Mouse (Mus musculus): ENCODE results near the gene Disc1. TPM values are rescaled to one million over a fixed set of nuclear protein-coding genes. Genes with fewer than 3 reads are reported as not detected.

Disc1 gene
- polyA plus RNA-seq, 1 experiment = 0.12 TPM

- no peak for TF ChIP-seq CEBPB (IDR thresholded peaks at IDR 0.05; ENCODE audit: low read depth)
- TF ChIP-seq MYOG (IDR thresholded peaks at IDR 0.05; ENCODE audit: control insufficient read depth, extremely low read depth, insufficient read length) = no peak
- no peak for TF ChIP-seq USF1 (IDR thresholded peaks at IDR 0.05; ENCODE audit: low read depth)
- TF ChIP-seq MYOD1 (IDR thresholded peaks at IDR 0.05; ENCODE audit: control insufficient read depth, insufficient read length, low read depth) = no peak
- no peak for TF ChIP-seq MAX (IDR thresholded peaks at IDR 0.05)
- TF ChIP-seq FOSL1 (IDR thresholded peaks at IDR 0.05; ENCODE audit: insufficient read depth, low read length, poor library complexity, severe bottlenecking) = no peak
- TF ChIP-seq CTCF (IDR thresholded peaks at IDR 0.05; ENCODE audit: control insufficient read depth, insufficient read depth, insufficient read length) = no peak
- H3K4me3 ChIP-seq (ENCODE audit: insufficient read depth, poor library complexity, severe bottlenecking) = no peak overlapping the region
- H3K36me3 ChIP-seq (ENCODE audit: control insufficient read depth, insufficient read depth) = no peaks in the 10 kb centered on the region
- H3ac ChIP-seq (ENCODE audit: control insufficient read depth, insufficient read length, low read depth) = no peak overlapping the region
- no peaks in the 10 kb centered on the region for H3K79me3 ChIP-seq (ENCODE audit: low read depth)
- no peaks in the 10 kb centered on the region for H3K27me3 ChIP-seq (ENCODE audit: control insufficient read depth, insufficient read depth, insufficient read length)
- H3K79me2 ChIP-seq (ENCODE audit: control insufficient read depth, insufficient read depth) = no peaks in the 10 kb centered on the region
These were observed 37.1 kb downstream of the Disc1 start for GRCm38 (mm10) chr8:125090889-125091740.

GRCm38 (mm10) chr8:125097140-125097539 is 43.1 kb downstream of the Disc1 start:
- Histone ChIP-seq H3K79me2 (ENCODE audit: control insufficient read depth, insufficient read depth) (no peaks in the 10 kb centered on the region), H3K79me3 (ENCODE audit: low read depth) (no peaks in the 10 kb centered on the region), H3K36me3 (ENCODE audit: control insufficient read depth, insufficient read depth) (no peaks in the 10 kb centered on the region), H3K27me3 (ENCODE audit: control insufficient read depth, insufficient read depth, insufficient read length) (no peaks in the 10 kb centered on the region), H3ac (ENCODE audit: control insufficient read depth, insufficient read length, low read depth) (no peak overlapping the region), H3K4me3 (ENCODE audit: insufficient read depth, poor library complexity, severe bottlenecking) (no peak overlapping the region)
- TF ChIP-seq CTCF (IDR thresholded peaks at IDR 0.05; ENCODE audit: control insufficient read depth, insufficient read depth, insufficient read length) (no peak), MYOD1 (IDR thresholded peaks at IDR 0.05; ENCODE audit: control insufficient read depth, insufficient read length, low read depth) (no peak), USF1 (IDR thresholded peaks at IDR 0.05; ENCODE audit: low read depth) (no peak), CEBPB (IDR thresholded peaks at IDR 0.05; ENCODE audit: low read depth) (no peak), MAX (IDR thresholded peaks at IDR 0.05) (no peak), FOSL1 (IDR thresholded peaks at IDR 0.05; ENCODE audit: insufficient read depth, low read length, poor library complexity, severe bottlenecking) (no peak), MYOG (IDR thresholded peaks at IDR 0.05; ENCODE audit: control insufficient read depth, extremely low read depth, insufficient read length) (no peak)

- H3K79me3 ChIP-seq (ENCODE audit: low read depth) = no peaks in the 10 kb centered on the region
- no peaks in the 10 kb centered on the region for H3K36me3 ChIP-seq (ENCODE audit: control insufficient read depth, insufficient read depth)
- no peaks in the 10 kb centered on the region for H3K79me2 ChIP-seq (ENCODE audit: control insufficient read depth, insufficient read depth)
- no peak overlapping the region for H3K4me3 ChIP-seq (ENCODE audit: insufficient read depth, poor library complexity, severe bottlenecking)
- peaks cover 4% of the 10 kb centered on the region for H3K27me3 ChIP-seq (ENCODE audit: control insufficient read depth, insufficient read depth, insufficient read length)
- TF ChIP-seq CTCF (IDR thresholded peaks at IDR 0.05; ENCODE audit: control insufficient read depth, insufficient read depth, insufficient read length) = no peak
- no peak for TF ChIP-seq MAX (IDR thresholded peaks at IDR 0.05)
- no peak for TF ChIP-seq FOSL1 (IDR thresholded peaks at IDR 0.05; ENCODE audit: insufficient read depth, low read length, poor library complexity, severe bottlenecking)
- no peak overlapping the region for H3ac ChIP-seq (ENCODE audit: control insufficient read depth, insufficient read length, low read depth)
These were observed 44.1 kb downstream of the Disc1 start for GRCm38 (mm10) chr8:125098050-125098449.

- no peaks in the 10 kb centered on the region for H3K36me3 ChIP-seq (ENCODE audit: control insufficient read depth, insufficient read depth)
- H3K4me3 ChIP-seq (ENCODE audit: insufficient read depth, poor library complexity, severe bottlenecking) = no peak overlapping the region
- H3K79me3 ChIP-seq (ENCODE audit: low read depth) = no peaks in the 10 kb centered on the region
- no peak overlapping the region for H3ac ChIP-seq (ENCODE audit: control insufficient read depth, insufficient read length, low read depth)
- peaks cover 27% of the 10 kb centered on the region for H3K27me3 ChIP-seq (ENCODE audit: control insufficient read depth, insufficient read depth, insufficient read length)
- no peak for TF ChIP-seq MAX (IDR thresholded peaks at IDR 0.05)
- TF ChIP-seq CEBPB (IDR thresholded peaks at IDR 0.05; ENCODE audit: low read depth) = no peak
- no peak for TF ChIP-seq MYOG (IDR thresholded peaks at IDR 0.05; ENCODE audit: control insufficient read depth, extremely low read depth, insufficient read length)
- no peak for TF ChIP-seq FOSL1 (IDR thresholded peaks at IDR 0.05; ENCODE audit: insufficient read depth, low read length, poor library complexity, severe bottlenecking)
- TF ChIP-seq CTCF (IDR thresholded peaks at IDR 0.05; ENCODE audit: control insufficient read depth, insufficient read depth, insufficient read length) = no peak
- no peak for TF ChIP-seq USF1 (IDR thresholded peaks at IDR 0.05; ENCODE audit: low read depth)
- TF ChIP-seq MYOD1 (IDR thresholded peaks at IDR 0.05; ENCODE audit: control insufficient read depth, insufficient read length, low read depth) = no peak
- H3K79me2 ChIP-seq (ENCODE audit: control insufficient read depth, insufficient read depth) = no peaks in the 10 kb centered on the region
These were observed 48.3 kb downstream of the Disc1 start for GRCm38 (mm10) chr8:125102303-125102702.

GRCm38 (mm10) chr8:125113171-125113570 is 59.2 kb downstream of the Disc1 start:
- H3ac ChIP-seq (ENCODE audit: control insufficient read depth, insufficient read length, low read depth) = no peak overlapping the region
- TF ChIP-seq MYOD1 (IDR thresholded peaks at IDR 0.05; ENCODE audit: control insufficient read depth, insufficient read length, low read depth) = no peak
- TF ChIP-seq MYOG (IDR thresholded peaks at IDR 0.05; ENCODE audit: control insufficient read depth, extremely low read depth, insufficient read length) = no peak
- no peak for TF ChIP-seq USF1 (IDR thresholded peaks at IDR 0.05; ENCODE audit: low read depth)
- TF ChIP-seq CEBPB (IDR thresholded peaks at IDR 0.05; ENCODE audit: low read depth) = no peak
- no peak for TF ChIP-seq MAX (IDR thresholded peaks at IDR 0.05)
- TF ChIP-seq FOSL1 (IDR thresholded peaks at IDR 0.05; ENCODE audit: insufficient read depth, low read length, poor library complexity, severe bottlenecking) = no peak
- no peak for TF ChIP-seq CTCF (IDR thresholded peaks at IDR 0.05; ENCODE audit: control insufficient read depth, insufficient read depth, insufficient read length)
- H3K79me3 ChIP-seq (ENCODE audit: low read depth) = no peaks in the 10 kb centered on the region
- H3K79me2 ChIP-seq (ENCODE audit: control insufficient read depth, insufficient read depth) = no peaks in the 10 kb centered on the region
- H3K36me3 ChIP-seq (ENCODE audit: control insufficient read depth, insufficient read depth) = no peaks in the 10 kb centered on the region
- no peak overlapping the region for H3K4me3 ChIP-seq (ENCODE audit: insufficient read depth, poor library complexity, severe bottlenecking)
- peaks cover 31% of the 10 kb centered on the region for H3K27me3 ChIP-seq (ENCODE audit: control insufficient read depth, insufficient read depth, insufficient read length)
